Mouse (Mus musculus) CD8-positive naive resting alpha-beta T cell, adult 2 months (primary cell): ENCODE measurements around the gene Mapk8ip1.
"Not testable (repeated sequence)": the region's sequence is repeated elsewhere in the genome, so short reads cannot be mapped to it uniquely, and the experiment has no call there.

Source experiments
- DNase-seq, 2 experiments: peaks; one replicate each; pipeline ENCODE4 v3.0.0; 2022; ENCODE audit warnings: low read depth in 2 of 2, low spot score in 2 of 2

Mapk8ip1 gene

GRCm38 (mm10) chr2:92425366-92425765 lies 24.3 kb upstream of the Mapk8ip1 start:
- no peak for DNase-seq

GRCm38 (mm10) chr2:92424462-92425308 lies 23.6 kb upstream of the Mapk8ip1 start:
- DNase-seq: no peak

GRCm38 (mm10) chr2:92423702-92424461 lies 22.8 kb upstream of the Mapk8ip1 start:
- no peak for DNase-seq

GRCm38 (mm10) chr2:92423156-92423555 lies 22.1 kb upstream of the Mapk8ip1 start:
- DNase-seq: no peak

GRCm38 (mm10) chr2:92422388-92423135 lies 21.5 kb upstream of the Mapk8ip1 start:
- no peak for DNase-seq

- no peak for DNase-seq
Observed at GRCm38 (mm10) chr2:92421723-92422387, 20.8 kb upstream of the Mapk8ip1 start.

- DNase-seq: no peak
Observed at GRCm38 (mm10) chr2:92411705-92412104, 10.6 kb upstream of the Mapk8ip1 start.

- DNase-seq: no peak
Observed at GRCm38 (mm10) chr2:92408309-92409045, 7.4 kb upstream of the Mapk8ip1 start.

- no peak for DNase-seq
Observed at GRCm38 (mm10) chr2:92405687-92406086, 4.6 kb upstream of the Mapk8ip1 start.

- no peak for DNase-seq
Observed at GRCm38 (mm10) chr2:92404737-92405136, 3.7 kb upstream of the Mapk8ip1 start.

GRCm38 (mm10) chr2:92403776-92404319 lies 2.8 kb upstream of the Mapk8ip1 start:
- no peak for DNase-seq

- no peak for DNase-seq
Observed at GRCm38 (mm10) chr2:92402591-92403326, 1.7 kb upstream of the Mapk8ip1 start.

GRCm38 (mm10) chr2:92400682-92401081 lies 381 bp downstream of the Mapk8ip1 start:
- no peak for DNase-seq

- DNase-seq: not testable (repeated sequence)
Observed at GRCm38 (mm10) chr2:92399877-92400276, 1.2 kb downstream of the Mapk8ip1 start.

GRCm38 (mm10) chr2:92397436-92397835 lies 3.6 kb downstream of the Mapk8ip1 start:
- no peak for DNase-seq

- no peak for DNase-seq
Observed at GRCm38 (mm10) chr2:92395535-92395934, 5.5 kb downstream of the Mapk8ip1 start.

GRCm38 (mm10) chr2:92392318-92393264 lies 8.5 kb downstream of the Mapk8ip1 start:
- no peak for DNase-seq

- no peak for DNase-seq
Observed at GRCm38 (mm10) chr2:92391703-92392317, 9.3 kb downstream of the Mapk8ip1 start.
